Mouse (Mus musculus) hindlimb bud, embryonic 11.5 days (tissue): ENCODE results near the gene Abca4.
"Not testable (repeated sequence)": the region's sequence is repeated elsewhere in the genome, so short reads cannot be mapped to it uniquely, and the experiment has no call there.

Experiments used
- DNase-seq: peaks from one replicate; pipeline ENCODE4 v3.0.0-alpha.2; 2012; ENCODE audit warnings: low read depth, low spot score; ENCODE audit errors: extremely low spot score

Abca4 gene

GRCm38 (mm10) chr3:122049158-122049557, 4.9 kb downstream of the Abca4 start:
- no peak for DNase-seq

GRCm38 (mm10) chr3:122058439-122059198, 14.4 kb downstream of the Abca4 start:
- no peak for DNase-seq

- DNase-seq, result no peak
These were observed 18.3 kb downstream of the Abca4 start for GRCm38 (mm10) chr3:122062586-122062985.

GRCm38 (mm10) chr3:122064556-122065410, 20.5 kb downstream of the Abca4 start:
- no peak for DNase-seq

DNA sequence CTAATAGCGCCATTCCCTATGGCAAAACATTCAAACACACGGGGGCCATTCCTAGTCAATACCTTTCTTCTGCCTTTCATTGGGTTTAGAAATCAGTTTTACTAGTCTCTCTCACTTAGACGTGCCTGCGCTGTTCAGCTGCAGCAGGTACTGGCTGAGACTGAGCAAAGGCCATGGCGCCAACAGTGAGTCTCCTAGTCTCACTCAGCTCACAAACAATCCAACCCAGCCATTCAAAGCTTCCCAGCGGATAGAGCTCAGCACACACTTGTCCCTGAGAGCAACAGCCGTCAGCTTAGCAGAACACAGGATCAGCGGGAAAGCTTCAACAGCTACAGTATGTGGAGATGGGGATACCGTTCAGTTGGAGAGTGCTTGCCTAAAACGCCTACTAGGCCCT, 27.5 kb downstream of the Abca4 start:
- DNase-seq, result no peak

GRCm38 (mm10) chr3:122072646-122073571, 28.7 kb downstream of the Abca4 start:
- DNase-seq, result no peak

DNA sequence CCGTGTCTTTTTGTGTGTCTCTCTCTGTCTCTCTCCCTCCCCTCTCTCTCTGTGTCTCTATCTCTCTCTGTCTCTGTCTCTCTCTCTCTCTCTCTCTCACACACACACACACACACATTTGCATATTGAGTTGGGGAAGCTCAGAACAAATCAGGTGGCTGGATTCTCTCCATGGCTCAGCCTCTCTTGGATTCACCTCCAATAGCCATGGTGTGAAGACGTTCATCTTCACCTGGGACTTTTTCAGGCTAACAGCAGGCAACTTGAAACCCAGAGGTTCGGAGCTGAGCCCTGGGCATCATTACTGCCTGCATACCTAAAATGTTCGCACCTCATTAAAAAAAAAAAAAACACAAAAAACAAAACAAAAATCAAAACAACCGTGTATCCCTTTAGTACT, 29.4 kb downstream of the Abca4 start:
- DNase-seq, result no peak

- DNase-seq, result no peak
These were observed 30.1 kb downstream of the Abca4 start for GRCm38 (mm10) chr3:122074334-122074733.

DNA sequence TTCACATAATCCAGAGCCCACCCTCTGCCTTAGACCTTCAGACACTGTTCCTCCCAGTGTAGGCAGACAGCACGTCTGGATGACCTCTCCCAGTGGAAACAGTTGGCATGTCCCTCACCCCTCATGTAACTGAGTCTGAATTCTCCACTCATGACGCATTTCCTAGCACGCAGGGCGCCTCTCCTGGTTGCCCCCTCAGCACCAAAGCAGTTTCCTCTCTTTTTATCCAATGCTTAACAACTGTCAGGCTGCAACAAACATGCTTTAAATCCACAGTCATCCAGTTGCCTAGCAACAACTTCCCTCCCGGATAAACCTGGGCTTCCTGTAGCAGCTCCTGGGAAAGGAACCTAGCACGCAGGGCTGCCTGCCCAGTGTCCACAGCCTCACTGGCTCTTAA, 33.9 kb downstream of the Abca4 start:
- DNase-seq, result peak; percentile 64

GRCm38 (mm10) chr3:122079172-122079571, 34.9 kb downstream of the Abca4 start:
- no peak for DNase-seq

DNA sequence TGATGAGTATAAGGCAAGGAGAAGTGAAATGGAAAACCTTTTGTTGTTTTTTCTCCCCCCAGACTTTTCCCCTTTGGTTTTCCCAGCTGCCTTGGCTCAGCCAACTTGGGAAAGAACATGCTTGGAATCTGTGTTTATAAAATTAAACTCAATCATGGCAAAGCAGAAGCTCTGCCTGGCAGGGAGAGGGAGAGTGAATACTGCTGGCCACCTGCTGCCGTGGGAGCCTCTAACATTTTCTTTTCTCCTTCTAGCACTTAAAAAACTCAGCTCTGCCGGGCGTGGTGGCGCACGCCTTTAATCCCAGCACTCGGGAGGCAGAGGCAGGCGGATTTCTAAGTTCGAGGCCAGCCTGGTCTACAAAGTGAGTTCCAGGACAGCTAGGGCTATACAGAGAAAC, 37.4 kb downstream of the Abca4 start:
- DNase-seq, result not testable (repeated sequence)

DNA sequence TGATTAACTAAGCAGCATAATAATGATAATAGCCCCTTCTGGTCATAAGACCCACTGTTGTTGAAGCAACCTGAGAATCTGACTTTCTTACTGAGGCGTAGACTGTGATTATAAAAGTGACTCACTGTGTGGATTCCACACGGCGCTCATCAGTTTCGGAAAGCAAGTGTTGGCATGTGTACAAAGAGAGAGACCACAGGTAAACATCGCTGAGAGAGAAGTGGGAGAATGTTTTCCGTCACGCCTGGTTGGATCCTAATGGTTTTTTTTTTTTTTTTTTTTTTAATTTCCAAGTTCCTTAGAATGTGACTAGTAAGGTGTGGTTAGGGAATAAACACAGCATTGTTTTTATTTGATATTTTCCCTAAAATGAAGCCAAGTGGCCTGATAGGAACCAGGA, 38.1 kb downstream of the Abca4 start:
- DNase-seq, result no peak

DNA sequence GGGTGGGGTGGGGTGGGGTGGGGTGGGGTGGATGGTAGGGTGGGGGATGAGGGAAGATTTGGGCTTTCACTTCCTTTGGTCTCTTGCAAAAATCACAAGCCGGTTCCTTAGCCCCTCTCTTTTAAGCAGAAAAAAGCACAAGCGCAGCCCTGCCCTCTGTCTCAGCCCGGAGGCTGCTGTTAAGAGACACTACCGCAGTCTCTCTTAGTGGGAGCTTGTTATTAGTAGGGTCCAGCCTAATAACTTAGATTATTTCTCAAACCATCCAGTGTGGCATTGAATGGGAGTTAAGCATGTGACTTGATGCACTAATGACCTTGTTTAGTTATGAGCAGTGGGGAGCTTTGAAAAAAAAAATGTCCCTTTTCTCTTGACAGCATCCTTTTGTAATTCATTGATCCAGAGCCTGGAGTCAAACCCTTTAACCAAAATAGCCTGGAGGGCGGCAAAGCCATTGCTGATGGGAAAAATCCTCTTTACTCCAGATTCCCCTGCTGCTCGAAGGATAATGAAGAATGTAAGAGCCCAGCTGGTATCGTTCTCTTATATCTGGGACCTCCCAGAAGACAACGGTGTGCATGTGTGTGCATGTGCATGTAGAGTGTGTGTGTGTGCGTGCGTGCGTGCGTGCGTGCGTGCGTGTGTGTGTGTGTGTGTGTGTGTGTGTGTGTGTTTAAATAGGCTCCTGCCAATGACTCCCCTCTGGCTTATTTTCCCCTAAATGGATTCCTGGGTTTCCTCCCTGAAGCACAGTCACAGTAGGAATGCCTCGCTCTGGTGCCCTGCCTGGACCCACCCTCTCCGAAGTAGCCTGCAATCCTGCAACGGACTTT, 41.1 kb downstream of the Abca4 start:
- no peak for DNase-seq

DNA sequence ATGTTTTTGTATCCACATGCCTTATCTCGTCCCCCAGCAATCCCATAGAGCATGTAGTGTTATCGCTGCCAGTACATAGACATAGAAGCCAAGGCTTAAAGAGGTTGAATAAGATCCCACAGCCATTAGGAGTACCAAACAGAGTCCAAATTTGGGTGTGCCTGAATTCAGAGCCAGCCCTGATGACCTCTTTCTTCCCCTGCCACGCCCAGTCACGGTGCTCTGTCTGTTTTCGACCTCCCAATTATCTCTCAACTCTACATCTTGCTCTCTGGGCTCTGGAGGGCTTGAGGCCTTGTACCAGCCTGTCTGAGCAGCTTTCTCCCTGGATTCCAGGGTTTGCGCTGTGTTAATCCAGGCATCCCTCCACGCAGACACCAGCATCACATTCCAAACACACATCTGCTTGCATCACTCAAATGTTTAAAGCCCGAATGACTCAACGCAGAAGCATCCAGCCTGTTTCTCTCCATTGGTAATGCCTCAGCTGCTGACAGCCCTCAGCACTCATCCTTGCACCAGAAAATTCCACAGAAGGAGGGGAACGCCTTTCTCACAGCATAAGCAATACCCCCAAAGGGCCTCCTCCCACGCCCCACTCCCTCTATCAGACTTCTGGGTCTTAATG, 43.9 kb downstream of the Abca4 start:
- no peak for DNase-seq

GRCm38 (mm10) chr3:122090338-122090737, 46.1 kb downstream of the Abca4 start:
- no peak for DNase-seq

DNA sequence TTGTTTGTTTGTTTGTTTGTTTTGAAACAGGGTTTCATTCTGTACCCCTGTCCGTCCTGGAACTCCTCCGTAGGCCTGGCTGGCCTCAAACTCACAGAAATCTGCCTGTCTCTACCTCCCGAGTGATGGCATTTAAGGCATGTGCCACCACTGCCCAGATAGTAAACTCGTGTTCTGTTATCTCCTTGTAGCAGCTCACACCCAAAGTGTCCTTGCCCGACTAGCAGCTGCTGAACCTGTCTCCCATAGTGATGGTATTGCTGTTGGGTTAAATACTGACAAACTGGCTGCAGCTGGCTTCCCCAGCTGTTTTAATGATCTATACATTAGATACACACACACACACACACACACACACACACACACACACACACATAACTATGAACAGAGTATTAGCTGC, 55.5 kb downstream of the Abca4 start:
- no peak for DNase-seq

DNA sequence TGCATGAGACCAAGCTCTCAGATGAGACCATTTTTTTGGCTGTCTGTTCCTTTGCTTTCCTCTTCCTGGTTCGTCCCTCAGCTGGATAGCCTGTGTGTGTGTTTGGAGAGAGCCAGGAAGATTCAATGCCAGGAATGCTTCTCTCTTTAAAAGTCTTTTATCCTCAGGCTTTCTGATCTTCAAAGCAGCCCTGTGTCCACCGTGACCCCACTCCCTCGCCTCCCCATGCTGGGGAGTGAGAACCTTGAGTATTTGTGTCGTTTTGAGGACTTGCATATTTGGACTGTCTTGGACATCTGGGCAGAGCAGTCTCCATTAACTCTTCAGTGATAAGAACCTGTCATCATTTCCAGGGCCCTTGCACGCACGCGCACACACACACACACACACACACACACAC, 57.8 kb downstream of the Abca4 start:
- no peak for DNase-seq

GRCm38 (mm10) chr3:122103864-122104808, 59.9 kb downstream of the Abca4 start:
- DNase-seq, result peak; percentile 73

GRCm38 (mm10) chr3:122106920-122107319, 62.7 kb downstream of the Abca4 start:
- no peak for DNase-seq
